Mouse (Mus musculus) liver, embryonic 14.5 days (tissue): ENCODE data around the gene Cks2. TPM values are rescaled to one million over a fixed set of nuclear protein-coding genes. Genes with fewer than 3 reads are reported as not detected.

Source experiments
- ATAC-seq: fragments of 200-750 bp; cut with Nextera tagmentation; 2 replicates; pipeline ENCODE4 v1.8.0; 2017; ENCODE audit warnings: moderate number of reproducible peaks, mild to moderate bottlenecking, moderate library complexity; ENCODE audit not compliant: insufficient read depth
- DNase-seq, 3 experiments: peaks; one replicate each; pipeline ENCODE4 v3.0.0-alpha.2; 2012 to 2013; ENCODE audit warnings: low read depth in 3 of 3, low spot score in 3 of 3
- H3K27ac ChIP-seq: fragments of 300-500 bp; sonication (generic); 2 replicates; pipeline ENCODE4 v1.5.1; 2014; ENCODE audit warnings: moderate library complexity, mild to moderate bottlenecking, control low read depth, inconsistent platforms
- H3K27me3 ChIP-seq: fragments of 300-500 bp; sonication (generic); 2 replicates; pipeline ENCODE4 v1.6.1; 2014; ENCODE audit warnings: mild to moderate bottlenecking, low read length, moderate library complexity; ENCODE audit not compliant: control insufficient read depth, insufficient read depth
- H3K36me3 ChIP-seq: fragments of 300-500 bp; sonication (generic); replicated peaks from 2 replicates; pipeline ENCODE4 v1.6.1; 2014; ENCODE audit warnings: low read depth; ENCODE audit not compliant: control insufficient read depth, insufficient read depth
- H3K4me1 ChIP-seq, 2 experiments: fragments of 200-500 bp in 1 of 2; fragments of 300-500 bp in 1 of 2; sonication (generic) in 1 of 2; replicated peaks; 2 replicates each; pipeline ENCODE4 v1.6.1; 2012 to 2014; ENCODE audit warnings: antibody characterized with exemption in 1 of 2, inconsistent platforms in 1 of 2, low read length in 1 of 2; ENCODE audit not compliant: control insufficient read depth in 2 of 2, insufficient read depth in 2 of 2
- H3K4me2 ChIP-seq: fragments of 300-500 bp; sonication (generic); 2 replicates; pipeline ENCODE4 v1.6.1; 2014; ENCODE audit warnings: low read depth, mild to moderate bottlenecking, control low read depth, moderate library complexity
- H3K4me3 ChIP-seq, 2 experiments: fragments of 200-500 bp in 1 of 2; fragments of 300-500 bp in 1 of 2; sonication (generic) in 1 of 2; 2 replicates each; pipeline ENCODE4 v1.5.1; 2012 to 2014; ENCODE audit warnings: low read depth in 2 of 2, low read length in 2 of 2, mild to moderate bottlenecking in 2 of 2, control low read depth in 1 of 2, inconsistent platforms in 1 of 2, moderate library complexity in 1 of 2; ENCODE audit not compliant: insufficient read depth in 1 of 2
- H3K9ac ChIP-seq: fragments of 300-500 bp; sonication (generic); replicated peaks from 2 replicates; pipeline ENCODE4 v1.6.1; 2014; ENCODE audit warnings: mild to moderate bottlenecking, control low read depth, moderate library complexity
- H3K9me3 ChIP-seq: fragments of 300-500 bp; sonication (generic); 2 replicates; pipeline ENCODE4 v1.6.1; 2016; ENCODE audit warnings: low read length, mixed read lengths; ENCODE audit not compliant: control insufficient read depth
- CTCF ChIP-seq: IDR thresholded peaks from 2 replicates; pipeline ENCODE4 v1.5.1; 2016; ENCODE audit warnings: antibody characterized with exemption, low read depth, control low read depth
- EP300 ChIP-seq: IDR thresholded peaks from 2 replicates; pipeline ENCODE4 v1.6.1; 2016; ENCODE audit warnings: antibody characterized with exemption, low read depth
- WGBS: fragments of 180-500 bp; shearing (Covaris S2); extraction: QIAGEN DNeasy Blood & Tissue Kit; methylation state at CpG from one replicate; pipeline ENCODE4 v1.1.7; 2014; ENCODE audit not compliant: insufficient replicate concordance; 5-methylcytosine and 5-hydroxymethylcytosine counted together
- polyA plus RNA-seq, 2 experiments: library from polyadenylated mRNA; depleted of rRNA in 1 of 2; stranded (reverse) in 1 of 2; unstranded in 1 of 2; fragments of >200 nt; fragmentation: Nextera tagmentation in 1 of 2; extraction: Ambion mirVana in 1 of 2; gene quantifications; 2 replicates each; pipeline versions ENCODE4 v1.2.1 to v1.2.3; 2012 to 2014

The Cks2 gene
- polyA plus RNA-seq, 2 experiments, result 241 to 487 TPM

GRCm38 (mm10) chr13:51615815-51616214 lies 29.2 kb upstream of the Cks2 start:
- no peak for TF ChIP-seq CTCF
- no peak for TF ChIP-seq EP300
- no peaks in the 10 kb centered on the region for H3K36me3 ChIP-seq
- 35% methylated on average over 10 of the region's 10 CpGs for WGBS
- H3K9me3 ChIP-seq, result no peaks in the 10 kb centered on the region
- no peak overlapping the region for H3K9ac ChIP-seq
- ATAC-seq (no peak), DNase-seq (no peak)
- H3K27me3 ChIP-seq, result no peaks in the 10 kb centered on the region
- peaks cover 0 to 5% of the 10 kb centered on the region in 2 experiments; a peak in 1 of 4 replicates for H3K4me1 ChIP-seq
- no peak overlapping the region for H3K4me2 ChIP-seq
- H3K4me3 ChIP-seq, result no peak overlapping the region
- no peak overlapping the region for H3K27ac ChIP-seq

DNA sequence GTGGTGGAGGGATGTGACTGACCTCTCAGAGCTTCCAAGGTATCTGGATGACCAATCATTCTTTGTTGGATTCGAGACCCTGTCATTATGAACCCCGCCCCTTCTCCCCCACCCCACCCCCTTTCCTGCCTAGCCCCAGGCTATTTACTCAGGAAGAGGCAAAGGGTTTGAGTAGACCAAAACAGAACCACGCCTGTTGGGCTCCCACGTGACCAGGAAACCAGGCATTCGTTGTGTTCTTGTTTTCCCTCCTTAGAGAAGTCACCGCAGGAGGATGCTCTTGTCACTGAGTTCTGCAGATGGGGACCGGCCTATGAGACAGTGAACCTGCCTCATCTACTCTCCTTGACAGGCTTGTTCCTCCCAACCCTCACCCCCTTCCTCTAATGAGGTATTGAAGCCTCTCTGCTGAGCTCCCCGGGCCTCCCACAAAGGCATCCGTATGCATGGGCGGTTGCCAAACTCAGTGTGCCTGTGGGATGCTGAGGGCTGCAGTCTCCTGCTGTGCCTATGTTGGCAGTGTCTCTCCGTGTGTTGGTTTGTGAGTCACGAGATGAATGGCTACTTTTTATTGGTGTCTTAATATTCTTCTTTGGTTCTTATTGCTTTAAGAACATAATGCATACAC lies 28.5 kb upstream of the Cks2 start:
- 14% methylated on average over 12 of the region's 12 CpGs for WGBS
- Histone ChIP-seq H3K4me1 (peaks cover 0 to 5% of the 10 kb centered on the region in 2 experiments; a peak in 1 of 4 replicates), H3K36me3 (no peaks in the 10 kb centered on the region), H3K9ac (no peak overlapping the region), H3K9me3 (no peaks in the 10 kb centered on the region), H3K27ac (no peak overlapping the region), H3K4me3 (no peak overlapping the region), H3K27me3 (no peaks in the 10 kb centered on the region), H3K4me2 (no peak overlapping the region)
- DNase-seq (no peak), ATAC-seq (no peak)
- no peak for TF ChIP-seq CTCF
- TF ChIP-seq EP300, result no peak

GRCm38 (mm10) chr13:51617306-51617705 lies 27.7 kb upstream of the Cks2 start:
- ATAC-seq, result no peak

GRCm38 (mm10) chr13:51617861-51618260 lies 27.2 kb upstream of the Cks2 start:
- Histone ChIP-seq H3K4me2 (no peak overlapping the region), H3K36me3 (no peaks in the 10 kb centered on the region), H3K27me3 (no peaks in the 10 kb centered on the region), H3K4me1 (peaks cover 0 to 5% of the 10 kb centered on the region in 2 experiments; a peak in 1 of 4 replicates), H3K4me3 (no peak overlapping the region), H3K27ac (no peak overlapping the region), H3K9me3 (no peaks in the 10 kb centered on the region), H3K9ac (no peak overlapping the region)
- 20% methylated on average over 6 of the region's 6 CpGs for WGBS
- no peak for ATAC-seq
- TF ChIP-seq EP300, result no peak
- TF ChIP-seq CTCF, result peak; percentile 84
- DNase-seq, result peak in 2 of 3 experiments; percentile 9 to 30

More at GRCm38 (mm10) chr13:51617306-51617705, 27.7 kb upstream of the Cks2 start:
- Histone ChIP-seq H3K9me3 (no peaks in the 10 kb centered on the region), H3K4me1 (peaks cover 0 to 5% of the 10 kb centered on the region in 2 experiments; a peak in 1 of 4 replicates), H3K4me2 (no peak overlapping the region), H3K36me3 (no peaks in the 10 kb centered on the region), H3K27me3 (no peaks in the 10 kb centered on the region), H3K27ac (no peak overlapping the region), H3K4me3 (no peak overlapping the region), H3K9ac (no peak overlapping the region)
- no peak for TF ChIP-seq EP300
- TF ChIP-seq CTCF, result no peak
- WGBS, result 35% methylated on average over 1 of the region's 1 CpGs
- DNase-seq, result no peak

- no peak for ATAC-seq
- 26% methylated on average over 7 of the region's 9 CpGs for WGBS
- Histone ChIP-seq H3K9me3 (no peaks in the 10 kb centered on the region), H3K4me2 (no peak overlapping the region), H3K27ac (no peak overlapping the region), H3K36me3 (no peaks in the 10 kb centered on the region), H3K4me1 (peaks cover 0 to 5% of the 10 kb centered on the region in 2 experiments; a peak in 1 of 4 replicates), H3K4me3 (no peak overlapping the region), H3K27me3 (no peaks in the 10 kb centered on the region), H3K9ac (no peak overlapping the region)
- TF ChIP-seq EP300, result no peak
- TF ChIP-seq CTCF, result no peak
- DNase-seq, result no peak
Measured at GRCm38 (mm10) chr13:51618602-51619001, 26.4 kb upstream of the Cks2 start.
